Mouse (Mus musculus) ES-Bruce4 (cell line): ENCODE data around the gene Fan1. TPM values are rescaled to one million over a fixed set of nuclear protein-coding genes. Genes with fewer than 3 reads are reported as not detected.

Experiments
- H3K27ac ChIP-seq: 2 replicates; pipeline ENCODE4 v1.5.1; 2012; ENCODE audit warnings: low read length, inconsistent platforms; ENCODE audit not compliant: insufficient read depth
- H3K27me3 ChIP-seq: 2 replicates; pipeline ENCODE4 v1.6.1; 2012; ENCODE audit warnings: mild to moderate bottlenecking, low read length, inconsistent platforms; ENCODE audit not compliant: control insufficient read depth, poor library complexity, insufficient read depth, severe bottlenecking
- H3K36me3 ChIP-seq: 2 replicates; pipeline ENCODE4 v1.6.1; 2012; ENCODE audit warnings: inconsistent platforms, mild to moderate bottlenecking, low read length, moderate library complexity; ENCODE audit not compliant: control insufficient read depth, poor library complexity, insufficient read depth, severe bottlenecking
- H3K4me1 ChIP-seq: one replicate; pipeline ENCODE4 v1.8.1; 2011; ENCODE audit warnings: low read length; ENCODE audit not compliant: control insufficient read depth, insufficient read depth
- H3K4me3 ChIP-seq: 2 replicates; pipeline ENCODE4 v1.5.1; 2011; ENCODE audit warnings: low read depth, mild to moderate bottlenecking, low read length
- H3K9ac ChIP-seq: 2 replicates; pipeline ENCODE4 v1.6.1; 2012; ENCODE audit warnings: low read depth, mild to moderate bottlenecking, inconsistent platforms; ENCODE audit not compliant: poor library complexity, severe bottlenecking
- H3K9me3 ChIP-seq: replicated peaks from 2 replicates; pipeline ENCODE4 v1.6.1; 2012; ENCODE audit warnings: mild to moderate bottlenecking, low read length, inconsistent platforms; ENCODE audit not compliant: control insufficient read depth, poor library complexity, insufficient read depth, severe bottlenecking
- CTCF ChIP-seq: IDR thresholded peaks from one replicate; pipeline ENCODE4 v1.8.1; 2011; ENCODE audit warnings: low read depth, low read length
- EP300 ChIP-seq: IDR thresholded peaks from 2 replicates; pipeline ENCODE4 v1.6.1; 2011; ENCODE audit warnings: low read depth, low read length; ENCODE audit not compliant: insufficient read depth
- POLR2A ChIP-seq: IDR thresholded peaks from one replicate; pipeline ENCODE4 v1.8.1; 2011; ENCODE audit warnings: low read length; ENCODE audit not compliant: insufficient read depth
- polyA plus RNA-seq: library from polyadenylated mRNA; stranded (reverse); fragments of >200 nt; gene quantifications from 2 replicates; pipeline ENCODE4 v1.2.4, GENCODE M21; 2011; ENCODE audit warnings: low read depth; ENCODE audit not compliant: missing spikeins, insufficient read depth, insufficient read length

Fan1 gene
- polyA plus RNA-seq, 1 experiment: 6.4 TPM

DNA sequence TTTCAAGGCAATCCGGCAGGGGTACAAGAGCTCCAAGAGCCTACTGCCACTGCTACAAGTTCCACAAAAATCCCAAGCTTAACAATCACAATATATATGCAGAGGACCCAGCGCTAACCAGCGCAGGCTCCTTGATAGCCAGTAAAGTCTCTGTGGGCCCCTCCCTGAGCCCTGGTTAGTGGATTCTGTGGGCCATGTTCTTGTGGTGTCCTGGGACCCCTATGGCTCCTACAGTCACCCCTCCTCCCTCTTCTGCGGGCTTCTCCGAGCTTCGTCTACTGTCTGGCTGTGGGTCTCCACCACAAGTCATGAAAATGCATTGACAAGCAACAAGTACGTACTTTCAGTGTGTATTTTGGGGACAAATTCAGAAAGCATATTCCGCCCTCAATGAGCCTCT is 17.6 kb upstream of the Fan1 start:
- Histone ChIP-seq H3K36me3 (peaks cover 33% of the 10 kb centered on the region), H3K9me3 (no peaks in the 10 kb centered on the region), H3K27me3 (no peaks in the 10 kb centered on the region), H3K4me3 (peak overlapping the region; percentile 84), H3K9ac (peak overlapping the region; percentile 59), H3K4me1 (no peaks in the 10 kb centered on the region), H3K27ac (no peak overlapping the region)
- TF ChIP-seq POLR2A (no peak), EP300 (no peak), CTCF (no peak)

DNA sequence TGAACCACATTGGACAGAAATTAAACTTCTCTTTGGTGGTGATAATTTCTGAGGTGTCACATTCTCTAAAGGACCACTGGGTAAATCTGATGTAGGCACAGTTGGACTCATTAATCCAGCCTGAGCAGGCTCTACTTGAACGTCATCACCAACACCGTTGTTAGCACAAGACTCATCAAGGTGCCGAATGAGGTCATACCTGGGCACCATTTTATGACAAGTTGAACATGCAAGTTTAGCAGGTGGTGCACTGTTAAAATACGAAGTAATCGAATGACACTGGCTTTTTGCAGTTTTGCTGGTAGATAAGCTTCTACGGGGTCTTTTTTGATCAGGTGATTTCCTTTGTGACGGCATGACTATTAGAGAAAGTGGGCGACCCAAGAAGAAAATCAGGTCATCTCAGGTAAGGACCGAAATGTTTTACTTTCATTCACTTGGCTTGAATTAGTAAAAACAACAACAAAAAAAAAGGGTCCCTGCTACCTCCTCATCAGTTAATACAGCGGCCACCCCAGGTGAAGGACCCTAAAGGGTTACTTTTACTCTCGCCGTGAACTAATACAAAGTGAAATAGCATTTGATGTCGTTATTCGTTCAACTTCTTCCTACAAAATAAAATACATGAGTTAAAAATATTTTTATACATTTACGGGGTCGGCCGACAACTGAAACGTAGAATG is 607 bp downstream of the Fan1 start:
- H3K36me3 ChIP-seq: peaks cover 18% of the 10 kb centered on the region
- H3K27me3 ChIP-seq: no peaks in the 10 kb centered on the region
- TF ChIP-seq CTCF: no peak
- no peak for TF ChIP-seq EP300
- TF ChIP-seq POLR2A: no peak
- no peaks in the 10 kb centered on the region for H3K9me3 ChIP-seq
- no peak overlapping the region for H3K27ac ChIP-seq
- no peaks in the 10 kb centered on the region for H3K4me1 ChIP-seq
- H3K4me3 ChIP-seq: peak overlapping the region; percentile 67
- peak overlapping the region; percentile 20 for H3K9ac ChIP-seq

DNA sequence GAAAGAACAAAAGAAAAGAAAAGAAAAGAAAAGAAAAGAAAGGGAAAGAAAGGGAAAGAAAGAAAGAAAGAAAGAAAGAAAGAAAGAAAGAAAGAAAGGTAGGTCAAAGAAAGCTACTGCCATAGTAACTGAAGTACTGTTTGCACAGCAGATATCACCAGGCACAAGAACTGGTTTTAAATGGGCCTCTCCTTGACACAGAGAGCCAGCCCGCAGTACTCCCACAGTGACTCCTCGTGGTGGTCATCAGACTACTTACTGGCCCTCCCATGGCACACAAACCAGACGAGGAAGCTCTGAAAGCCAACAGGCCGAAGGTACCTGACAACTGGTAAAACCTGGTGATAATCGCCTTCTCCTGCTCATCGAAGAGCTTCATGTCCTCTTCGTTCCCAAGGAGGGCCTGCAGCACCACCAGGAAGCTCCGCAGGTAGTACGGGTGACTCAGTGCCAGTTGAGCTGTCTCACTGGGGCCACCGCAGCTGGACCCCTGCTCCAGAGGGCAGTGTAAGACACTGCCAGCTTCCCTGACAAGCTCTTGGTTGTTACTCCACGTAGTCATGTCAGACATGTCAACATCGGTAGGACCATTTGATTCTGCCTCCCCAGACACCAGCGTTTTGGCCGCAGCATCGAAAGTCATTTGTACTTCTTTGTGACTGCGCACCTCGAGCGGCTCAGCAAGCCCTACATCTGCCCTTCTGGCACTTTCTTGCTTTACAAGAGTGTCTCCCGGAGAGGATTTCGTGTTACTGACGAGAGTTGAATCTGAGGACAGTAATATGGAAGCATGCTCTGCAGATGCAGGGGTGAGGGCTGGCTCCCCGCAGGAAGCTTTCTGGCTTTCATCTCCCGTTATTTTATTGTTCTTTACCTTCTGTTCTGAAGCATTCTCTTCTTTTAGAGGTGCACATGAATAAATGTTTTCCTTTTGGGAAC is 1.7 kb downstream of the Fan1 start:
- Histone ChIP-seq H3K4me1 (no peaks in the 10 kb centered on the region), H3K27ac (no peak overlapping the region), H3K4me3 (no peak overlapping the region), H3K36me3 (peaks cover 8% of the 10 kb centered on the region), H3K9me3 (no peaks in the 10 kb centered on the region), H3K27me3 (no peaks in the 10 kb centered on the region), H3K9ac (no peak overlapping the region)
- TF ChIP-seq CTCF (no peak), POLR2A (no peak), EP300 (no peak)

DNA sequence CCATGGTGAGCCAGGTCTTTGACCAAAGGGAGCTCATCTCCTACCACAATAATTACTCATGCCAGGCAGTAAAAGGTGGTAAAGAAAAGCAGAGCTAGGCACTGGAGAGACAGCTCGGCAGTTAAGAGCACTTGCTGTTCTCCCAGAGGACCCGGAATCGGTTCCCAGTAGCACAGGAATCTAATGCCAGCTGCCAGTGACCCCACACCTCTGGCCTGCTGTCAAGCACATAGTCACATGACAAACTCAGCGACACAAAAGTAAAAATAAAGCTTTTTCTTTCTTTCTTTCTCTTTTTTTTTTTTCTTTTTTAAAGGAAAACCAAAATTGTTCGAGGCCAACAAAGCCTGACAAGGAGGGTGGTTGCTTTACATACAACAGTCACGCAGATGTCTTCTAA is 4.1 kb downstream of the Fan1 start:
- Histone ChIP-seq H3K9ac (no peak overlapping the region), H3K4me1 (no peaks in the 10 kb centered on the region), H3K4me3 (no peak overlapping the region), H3K27ac (no peak overlapping the region), H3K36me3 (peaks cover 2% of the 10 kb centered on the region; the same call in 1 of the 2 replicates), H3K9me3 (no peaks in the 10 kb centered on the region), H3K27me3 (no peaks in the 10 kb centered on the region)
- TF ChIP-seq CTCF: no peak
- TF ChIP-seq EP300: no peak
- no peak for TF ChIP-seq POLR2A

DNA sequence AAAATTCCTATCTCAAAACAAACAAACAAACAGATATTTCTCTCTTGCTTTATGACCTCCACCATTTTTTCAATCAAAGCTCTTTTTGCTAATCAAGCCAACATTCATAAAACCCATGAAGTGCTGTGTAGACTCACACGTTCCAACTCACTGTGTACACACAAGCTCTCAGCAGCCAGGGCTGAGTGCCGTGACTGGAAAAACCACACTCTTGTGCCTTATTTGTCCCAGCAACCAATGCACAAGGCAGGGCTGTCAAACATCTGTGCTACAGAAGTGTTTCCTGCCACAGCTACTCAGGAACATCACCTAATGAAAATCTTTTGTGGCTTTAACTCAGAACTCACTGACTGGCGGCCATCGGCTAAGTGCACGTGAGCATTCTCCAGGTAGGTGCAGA is 8.0 kb downstream of the Fan1 start:
- no peak overlapping the region for H3K9ac ChIP-seq
- TF ChIP-seq POLR2A (no peak), CTCF (no peak), EP300 (no peak)
- H3K9me3 ChIP-seq: no peaks in the 10 kb centered on the region
- peaks cover 7% of the 10 kb centered on the region; the same call in 1 of the 2 replicates for H3K36me3 ChIP-seq
- H3K27me3 ChIP-seq: no peaks in the 10 kb centered on the region
- no peaks in the 10 kb centered on the region for H3K4me1 ChIP-seq
- H3K27ac ChIP-seq: no peak overlapping the region
- H3K4me3 ChIP-seq: no peak overlapping the region

DNA sequence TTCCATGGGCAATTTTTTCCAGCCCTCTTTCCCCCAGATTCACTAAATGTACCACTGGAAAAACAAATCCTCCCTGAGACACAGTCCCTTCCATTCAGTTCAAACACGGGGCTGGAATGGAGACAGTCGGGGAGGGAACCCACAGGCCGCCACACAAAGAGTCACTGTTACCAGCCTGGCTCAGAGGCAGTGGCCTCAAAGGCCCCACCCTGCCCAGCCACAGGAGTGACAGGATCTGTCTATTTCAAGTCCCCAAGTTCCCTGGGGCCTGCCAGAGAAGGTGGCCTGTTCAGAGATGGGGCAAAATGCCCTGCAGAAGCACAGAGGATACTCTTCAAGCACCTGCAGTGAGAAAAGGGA is 13.3 kb downstream of the Fan1 start:
- no peaks in the 10 kb centered on the region for H3K27me3 ChIP-seq
- 0 out of 2 replicates have a peak, but pooled peaks cover 4% of the 10 kb centered on the region for H3K36me3 ChIP-seq

More for the DNA sequence above, 13.3 kb downstream of the Fan1 start:
- no peak overlapping the region for H3K4me3 ChIP-seq
- no peaks in the 10 kb centered on the region for H3K4me1 ChIP-seq
- H3K9me3 ChIP-seq: no peaks in the 10 kb centered on the region
- no peak overlapping the region for H3K27ac ChIP-seq
- TF ChIP-seq EP300 (no peak), CTCF (no peak), POLR2A (no peak)
- H3K9ac ChIP-seq: no peak overlapping the region
